Mouse (Mus musculus) intestine, embryonic 16.5 days (tissue): Measurements from ENCODE around the gene Gm20388. TPM values are rescaled to one million over a fixed set of nuclear protein-coding genes. Genes with fewer than 3 reads are reported as not detected.

ENCODE experiments used
- ATAC-seq: fragments of 200-750 bp; cut with Nextera tagmentation; 2 replicates; pipeline ENCODE4 v1.8.0; 2017; ENCODE audit warnings: moderate TSS enrichment, moderate library complexity
- H3K27ac ChIP-seq: fragments of 300-500 bp; sonication (generic); 2 replicates; pipeline ENCODE4 v1.5.1; 2014; ENCODE audit warnings: mild to moderate bottlenecking, low read length
- H3K27me3 ChIP-seq: fragments of 300-500 bp; sonication (generic); replicated peaks from 2 replicates; pipeline ENCODE4 v1.6.1; 2014; ENCODE audit warnings: low read length, control low read depth, mixed read lengths; ENCODE audit not compliant: control insufficient read depth, insufficient read depth
- H3K36me3 ChIP-seq: fragments of 300-500 bp; sonication (generic); 2 replicates; pipeline ENCODE4 v1.6.1; 2014; ENCODE audit warnings: low read length, control low read depth; ENCODE audit not compliant: control insufficient read depth, insufficient read depth
- H3K4me1 ChIP-seq: fragments of 300-500 bp; sonication (generic); 2 replicates; pipeline ENCODE4 v1.6.1; 2014; ENCODE audit warnings: low read length, control low read depth, mixed read lengths; ENCODE audit not compliant: control insufficient read depth, insufficient read depth
- H3K4me2 ChIP-seq: fragments of 300-500 bp; sonication (generic); 2 replicates; pipeline ENCODE4 v1.6.1; 2014; ENCODE audit warnings: low read depth, low read length, control low read depth
- H3K4me3 ChIP-seq: fragments of 300-500 bp; sonication (generic); 2 replicates; pipeline ENCODE4 v1.5.1; 2014; ENCODE audit warnings: mild to moderate bottlenecking, low read length
- H3K9ac ChIP-seq: fragments of 300-500 bp; sonication (generic); 2 replicates; pipeline ENCODE4 v1.6.1; 2014; ENCODE audit warnings: low read depth, low read length
- H3K9me3 ChIP-seq: fragments of 300-500 bp; sonication (generic); 2 replicates; pipeline ENCODE4 v1.6.1; 2016; ENCODE audit warnings: low read length, control low read depth; ENCODE audit not compliant: control insufficient read depth
- WGBS: fragments of 180-500 bp; shearing (Covaris S2); extraction: QIAGEN DNeasy Blood & Tissue Kit; methylation state at CpG from one replicate; pipeline ENCODE4 v1.1.7; 2014; 5-methylcytosine and 5-hydroxymethylcytosine counted together
- polyA plus RNA-seq: library from polyadenylated mRNA; unstranded; fragments of >200 nt; fragmentation: Nextera tagmentation; extraction: Ambion mirVana; gene quantifications from 2 replicates; pipeline ENCODE4 v1.2.1, GENCODE M21; 2015

The Gm20388 gene
- polyA plus RNA-seq, 1 experiment from 2014 or later = 5.8 TPM

DNA sequence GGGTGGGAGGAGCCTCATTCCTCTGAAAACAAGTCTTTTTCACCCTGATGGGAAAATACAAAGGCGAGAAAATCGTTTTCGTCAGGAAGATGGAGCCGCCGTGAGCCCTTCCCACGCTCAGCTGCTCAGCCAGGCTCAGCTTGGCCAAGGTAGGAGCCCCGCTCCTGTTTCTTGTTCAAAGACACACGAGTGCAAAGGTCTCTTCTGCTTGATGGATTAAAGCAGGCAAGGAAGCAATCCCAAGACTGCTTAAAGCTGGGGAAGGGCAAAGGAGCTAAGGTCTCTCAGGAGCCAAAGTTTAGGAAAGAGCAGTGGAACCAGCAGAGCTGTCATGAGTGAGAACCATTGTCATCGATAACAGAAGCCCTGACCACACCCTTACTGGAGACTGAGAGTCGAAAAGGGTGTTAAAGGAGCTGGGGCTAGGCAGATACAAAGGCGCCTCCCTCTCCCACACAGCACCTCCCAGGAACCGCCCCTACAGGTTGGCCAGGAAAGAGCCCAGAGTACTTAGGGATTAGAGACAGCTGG lies 3809.9 kb downstream of the Gm20388 start:
- peak overlapping the region; percentile 33; the same call in 1 of the 2 replicates for H3K4me2 ChIP-seq
- peak; percentile 90 for ATAC-seq
- no peak overlapping the region for H3K9ac ChIP-seq
- peaks cover 32% of the 10 kb centered on the region for H3K4me1 ChIP-seq
- no peaks in the 10 kb centered on the region for H3K36me3 ChIP-seq
- no peak overlapping the region for H3K4me3 ChIP-seq
- H3K27me3 ChIP-seq = no peaks in the 10 kb centered on the region
- H3K27ac ChIP-seq = peak overlapping the region; percentile 77
- no peaks in the 10 kb centered on the region for H3K9me3 ChIP-seq
- WGBS = 12% methylated on average over 12 of the region's 12 CpGs

DNA sequence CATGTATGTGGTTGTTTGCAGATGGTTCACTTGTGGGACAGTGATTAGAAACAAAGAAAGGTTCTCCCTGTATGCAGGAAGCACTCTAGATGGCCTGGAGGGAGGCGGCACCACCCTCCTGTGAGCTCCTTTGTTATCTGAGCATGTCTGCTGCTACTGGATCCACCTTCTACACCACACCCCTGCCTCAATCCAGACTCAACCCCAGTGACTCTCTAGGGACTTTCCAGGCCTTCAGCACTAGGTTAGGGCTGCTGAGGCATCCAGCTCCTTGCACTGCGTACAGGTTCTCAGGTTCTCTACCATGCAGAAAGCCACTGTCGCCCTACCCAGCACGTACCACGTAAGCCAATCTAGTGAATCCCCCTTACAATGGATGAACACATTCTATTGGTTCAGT lies 3811.6 kb downstream of the Gm20388 start:
- Histone ChIP-seq H3K27me3 (no peaks in the 10 kb centered on the region), H3K9me3 (no peaks in the 10 kb centered on the region), H3K27ac (no peak overlapping the region), H3K36me3 (no peaks in the 10 kb centered on the region), H3K4me3 (no peak overlapping the region), H3K9ac (no peak overlapping the region), H3K4me2 (no peak overlapping the region), H3K4me1 (peaks cover 20% of the 10 kb centered on the region)
- 91% methylated on average over 5 of the region's 5 CpGs for WGBS
- no peak for ATAC-seq

DNA sequence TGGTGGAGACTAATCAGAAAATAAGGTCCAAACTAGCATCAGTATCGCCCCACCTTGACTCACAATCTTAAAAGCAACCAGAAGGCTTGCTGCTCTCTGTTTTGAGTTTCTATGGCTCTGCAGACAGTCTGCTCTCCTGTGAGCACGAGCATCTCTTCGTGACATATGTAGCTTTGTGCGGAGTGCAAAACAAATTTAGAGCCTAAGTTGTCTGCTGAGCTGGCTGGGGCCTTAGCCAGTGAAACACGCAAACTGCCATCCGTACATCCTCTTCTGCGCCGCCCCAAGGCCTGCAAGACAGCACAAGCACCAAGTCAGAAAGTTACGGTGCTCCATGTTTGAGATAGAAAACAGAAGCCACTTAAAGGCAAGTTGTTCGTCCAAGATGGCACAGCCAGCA lies 3814.1 kb downstream of the Gm20388 start:
- Histone ChIP-seq H3K4me2 (no peak overlapping the region), H3K4me3 (no peak overlapping the region), H3K36me3 (no peaks in the 10 kb centered on the region), H3K27ac (no peak overlapping the region), H3K9ac (no peak overlapping the region), H3K27me3 (no peaks in the 10 kb centered on the region), H3K4me1 (peaks cover 20% of the 10 kb centered on the region), H3K9me3 (no peaks in the 10 kb centered on the region)
- 91% methylated on average over 10 of the region's 10 CpGs for WGBS
- ATAC-seq = no peak

DNA sequence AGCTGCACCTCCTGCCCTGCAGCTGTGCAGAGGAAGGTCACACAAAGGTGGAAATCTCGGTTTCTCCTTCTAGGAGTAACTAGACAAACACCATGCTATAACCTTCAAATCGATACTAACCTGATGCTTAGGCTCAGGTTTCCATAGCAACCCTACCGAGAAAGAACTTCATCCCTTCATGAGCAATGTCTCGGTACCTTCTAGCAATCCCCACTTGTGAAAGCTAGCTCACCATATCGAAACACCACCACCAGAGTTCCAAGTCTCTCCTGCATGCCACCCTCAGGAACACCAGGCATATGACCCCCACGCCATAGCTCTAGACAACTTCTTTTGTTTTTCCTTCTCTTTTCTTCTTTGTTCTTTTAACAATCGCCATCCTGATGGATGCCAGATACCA lies 3814.6 kb downstream of the Gm20388 start:
- WGBS = 58% methylated on average over 7 of the region's 7 CpGs
- no peak overlapping the region for H3K4me2 ChIP-seq
- H3K9me3 ChIP-seq = no peaks in the 10 kb centered on the region
- H3K36me3 ChIP-seq = no peaks in the 10 kb centered on the region
- H3K27ac ChIP-seq = no peak overlapping the region
- no peaks in the 10 kb centered on the region for H3K27me3 ChIP-seq
- H3K9ac ChIP-seq = no peak overlapping the region
- no peak overlapping the region for H3K4me3 ChIP-seq
- H3K4me1 ChIP-seq = peaks cover 19% of the 10 kb centered on the region
- ATAC-seq = no peak

DNA sequence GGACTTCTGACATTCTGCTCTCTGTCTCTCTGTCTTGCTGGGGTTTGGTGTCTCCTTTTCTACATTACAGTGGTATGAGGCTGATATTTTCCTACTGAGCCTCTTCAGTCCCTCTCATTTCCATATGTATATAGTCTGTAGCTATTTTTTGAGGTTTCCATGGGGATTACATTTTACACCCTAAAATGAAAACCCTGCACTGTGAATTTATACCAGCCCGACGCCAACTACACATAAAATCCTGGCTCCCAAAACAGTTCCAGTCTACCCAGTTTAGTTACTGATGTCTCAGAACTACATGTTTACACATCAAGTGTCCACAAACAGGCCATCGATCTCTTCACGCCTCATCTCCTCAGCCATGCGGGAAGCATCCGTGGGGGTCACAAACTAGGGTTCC lies 3816.1 kb downstream of the Gm20388 start:
- 82% methylated on average over 6 of the region's 6 CpGs for WGBS
- H3K27me3 ChIP-seq = no peaks in the 10 kb centered on the region
- no peaks in the 10 kb centered on the region for H3K9me3 ChIP-seq
- ATAC-seq = no peak
- H3K4me3 ChIP-seq = no peak overlapping the region
- H3K27ac ChIP-seq = no peak overlapping the region
- peaks cover 11% of the 10 kb centered on the region; the same call in 1 of the 2 replicates for H3K4me1 ChIP-seq
- H3K4me2 ChIP-seq = no peak overlapping the region
- H3K9ac ChIP-seq = no peak overlapping the region
- H3K36me3 ChIP-seq = no peaks in the 10 kb centered on the region

DNA sequence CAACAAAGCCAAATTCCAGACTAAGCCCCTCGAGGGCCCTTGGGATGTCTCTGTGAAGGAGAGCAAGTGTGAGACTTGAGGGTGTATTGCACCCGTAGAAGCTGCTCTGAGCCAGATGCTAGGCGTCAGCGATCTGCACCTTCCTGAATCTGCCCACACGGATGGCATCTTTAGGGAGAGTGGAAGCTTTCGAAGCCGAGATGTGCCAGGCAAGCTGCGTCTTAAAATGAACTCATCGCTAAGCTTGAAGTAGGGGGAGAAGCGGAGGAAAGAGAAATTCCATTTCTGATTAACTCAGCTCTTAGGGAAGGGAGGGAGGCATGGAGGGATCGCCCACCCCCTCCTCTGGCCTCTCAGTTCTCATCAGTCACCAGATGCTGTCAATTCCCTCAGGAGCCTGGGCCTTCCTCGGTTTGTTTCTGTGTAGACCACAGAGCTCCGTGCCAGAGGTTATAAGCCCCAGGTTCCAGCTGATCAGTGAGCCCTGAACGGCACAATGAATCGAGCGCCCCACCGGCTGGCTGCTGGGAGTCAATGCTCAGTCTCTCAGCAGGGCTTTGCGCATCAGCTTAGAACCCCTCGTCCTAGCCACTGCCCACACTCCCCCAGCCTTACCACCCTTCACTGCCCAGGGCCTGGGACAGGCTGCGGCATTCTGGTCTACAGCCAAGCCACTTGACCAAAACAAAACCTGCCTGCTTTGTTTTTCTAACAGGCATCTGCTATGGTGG lies 3818.6 kb downstream of the Gm20388 start:
- Histone ChIP-seq H3K27ac (no peak overlapping the region), H3K4me1 (peaks cover 15% of the 10 kb centered on the region), H3K4me3 (no peak overlapping the region), H3K27me3 (no peaks in the 10 kb centered on the region), H3K9ac (no peak overlapping the region), H3K9me3 (no peaks in the 10 kb centered on the region), H3K4me2 (0 out of 2 replicates have a peak overlapping the region, but pooled peaks have one; percentile 8), H3K36me3 (no peaks in the 10 kb centered on the region)
- ATAC-seq = 0 out of 2 replicates have a peak, but pooled peaks have one; percentile 23
- WGBS = 22% methylated on average over 20 of the region's 20 CpGs

DNA sequence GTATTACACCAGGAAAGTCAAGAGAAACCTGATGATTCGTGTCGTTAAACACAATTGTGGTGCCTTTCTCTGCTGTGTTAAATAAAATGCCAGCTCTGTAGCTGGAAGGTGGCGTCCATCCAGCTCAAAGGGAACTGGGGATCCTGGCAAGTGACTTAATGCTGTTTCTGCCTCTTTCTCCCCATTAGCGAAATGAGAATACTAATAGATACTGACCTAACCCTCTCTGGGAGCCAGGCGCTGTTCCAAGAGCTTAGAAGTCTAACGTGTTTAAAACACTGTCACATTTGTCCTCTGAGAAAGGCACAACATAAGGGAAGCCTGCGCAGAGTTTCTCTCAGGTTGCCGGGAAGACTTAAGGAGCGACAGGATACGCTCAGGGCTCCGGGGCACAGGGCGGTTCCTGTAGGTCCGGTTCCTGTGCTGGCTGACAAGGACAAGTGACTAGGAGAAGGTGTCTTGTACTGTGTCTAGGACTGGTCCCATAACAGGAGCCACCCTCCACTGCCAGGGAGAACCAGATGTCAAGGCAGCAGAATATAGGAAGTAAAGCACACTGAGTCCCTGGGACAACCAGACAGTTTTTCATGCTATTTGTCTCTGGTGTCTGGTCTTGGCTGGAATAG lies 3819.3 kb downstream of the Gm20388 start:
- no peak for ATAC-seq
- no peak overlapping the region for H3K9ac ChIP-seq
- H3K27ac ChIP-seq = no peak overlapping the region
- no peak overlapping the region for H3K4me3 ChIP-seq
- 56% methylated on average over 13 of the region's 13 CpGs for WGBS
- no peaks in the 10 kb centered on the region for H3K36me3 ChIP-seq
- peaks cover 15% of the 10 kb centered on the region for H3K4me1 ChIP-seq
- H3K4me2 ChIP-seq = no peak overlapping the region
- H3K9me3 ChIP-seq = no peaks in the 10 kb centered on the region
- no peaks in the 10 kb centered on the region for H3K27me3 ChIP-seq

DNA sequence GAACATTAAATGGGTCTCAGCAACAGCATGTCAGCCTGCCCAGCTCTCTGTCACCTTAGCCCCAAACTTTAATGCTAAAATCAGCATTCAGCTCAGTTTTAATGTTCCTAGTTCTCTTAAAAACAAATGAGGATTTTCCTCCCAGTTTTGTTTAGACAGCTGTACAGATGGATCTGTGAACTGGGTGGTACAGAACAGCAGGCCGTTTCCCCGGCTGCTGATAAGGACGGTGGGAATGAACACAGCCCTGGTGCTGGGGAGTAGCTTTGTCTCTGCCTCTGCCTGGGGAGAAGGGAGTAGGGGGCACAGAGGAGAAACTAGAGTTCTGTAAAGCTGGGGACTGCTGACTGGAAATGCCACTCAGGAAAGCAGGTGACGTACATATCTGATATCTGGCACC lies 3821.7 kb downstream of the Gm20388 start:
- Histone ChIP-seq H3K4me2 (no peak overlapping the region), H3K27ac (peak overlapping the region; percentile 21; the same call in 1 of the 2 replicates), H3K9me3 (no peaks in the 10 kb centered on the region), H3K9ac (no peak overlapping the region), H3K27me3 (no peaks in the 10 kb centered on the region), H3K4me1 (peaks cover 20% of the 10 kb centered on the region), H3K4me3 (no peak overlapping the region), H3K36me3 (no peaks in the 10 kb centered on the region)
- ATAC-seq = no peak
- 32% methylated on average over 4 of the region's 4 CpGs for WGBS

DNA sequence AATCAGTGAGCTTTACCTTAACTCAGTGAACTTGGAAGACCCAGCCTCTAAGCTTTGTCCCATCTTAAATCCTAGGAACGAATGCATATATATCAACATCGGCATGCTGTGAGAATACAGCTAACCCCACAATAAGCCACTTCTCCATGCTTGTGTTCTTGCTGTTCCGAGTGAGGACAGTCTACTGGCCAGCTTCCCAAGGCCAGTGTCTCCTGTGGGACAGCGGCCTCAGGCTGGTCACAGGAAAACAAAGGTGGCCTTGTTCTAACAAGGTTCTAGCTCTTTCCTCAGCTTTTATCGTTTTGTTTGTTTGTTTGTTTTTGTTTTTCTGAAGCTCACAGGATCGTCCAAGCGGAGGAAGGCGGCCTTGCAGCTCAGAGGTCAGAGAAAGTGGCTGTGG lies 3823.8 kb downstream of the Gm20388 start:
- WGBS = 80% methylated on average over 8 of the region's 8 CpGs
- no peak for ATAC-seq
- H3K36me3 ChIP-seq = no peaks in the 10 kb centered on the region

More for the DNA sequence above, 3823.8 kb downstream of the Gm20388 start:
- Histone ChIP-seq H3K4me1 (peaks cover 24% of the 10 kb centered on the region), H3K9me3 (no peaks in the 10 kb centered on the region), H3K4me2 (no peak overlapping the region), H3K4me3 (no peak overlapping the region), H3K27me3 (no peaks in the 10 kb centered on the region), H3K9ac (no peak overlapping the region), H3K27ac (no peak overlapping the region)
